Mouse (Mus musculus) hindbrain, embryonic 12.5 days (tissue): ENCODE results near the gene Coa7. TPM values are rescaled to one million over a fixed set of nuclear protein-coding genes. Genes with fewer than 3 reads are reported as not detected.

Experiments used
- ATAC-seq: fragments of 200-750 bp; cut with Nextera tagmentation; 2 replicates; pipeline ENCODE4 v1.8.0; 2017; ENCODE audit warnings: moderate TSS enrichment; ENCODE audit not compliant: low FRiP score
- H3K27ac ChIP-seq: fragments of 300-500 bp; sonication (generic); 2 replicates; pipeline ENCODE4 v1.5.1; 2016; ENCODE audit warnings: mild to moderate bottlenecking
- H3K27me3 ChIP-seq: fragments of 300-500 bp; sonication (generic); 2 replicates; pipeline ENCODE4 v1.6.1; 2016; ENCODE audit warnings: mild to moderate bottlenecking
- H3K36me3 ChIP-seq: fragments of 300-500 bp; sonication (generic); 2 replicates; pipeline ENCODE4 v1.6.1; 2016; ENCODE audit warnings: mild to moderate bottlenecking
- H3K4me1 ChIP-seq: fragments of 300-500 bp; sonication (generic); 2 replicates; pipeline ENCODE4 v1.6.1; 2016
- H3K4me2 ChIP-seq: fragments of 300-500 bp; sonication (generic); replicated peaks from 2 replicates; pipeline ENCODE4 v1.6.1; 2016; ENCODE audit warnings: mild to moderate bottlenecking
- H3K4me3 ChIP-seq: fragments of 300-500 bp; sonication (generic); 2 replicates; pipeline ENCODE4 v1.5.1; 2016; ENCODE audit warnings: mild to moderate bottlenecking
- H3K9ac ChIP-seq: fragments of 300-500 bp; sonication (generic); 2 replicates; pipeline ENCODE4 v1.6.1; 2016; ENCODE audit warnings: mild to moderate bottlenecking, moderate library complexity
- H3K9me3 ChIP-seq: fragments of 300-500 bp; sonication (generic); replicated peaks from 2 replicates; pipeline ENCODE4 v1.6.1; 2016; ENCODE audit warnings: mild to moderate bottlenecking
- WGBS: fragments of 180-500 bp; shearing (Covaris S2); methylation state at CpG from one replicate; pipeline ENCODE4 v1.1.7; 2016; 5-methylcytosine and 5-hydroxymethylcytosine counted together
- polyA plus RNA-seq: library from polyadenylated mRNA; unstranded; fragments of >200 nt; fragmentation: Nextera tagmentation; extraction: Ambion mirVana; gene quantifications from 2 replicates; pipeline ENCODE4 v1.2.1, GENCODE M21; 2016

Gene Coa7
- 46.6 and 56.9 TPM in 2 replicates for polyA plus RNA-seq

GRCm38 (mm10) chr4:108327730-108328484, at the start of gene Coa7:
Gene Coa7, plus strand, starts transcription at chr4:108328140.
- Histone ChIP-seq H3K27me3 (no peaks in the 10 kb centered on the region), H3K4me2 (peak within 1 kb of the TSS; percentile 64), H3K4me1 (peaks cover 4% of the 10 kb centered on the region; the same call in 1 of the 2 replicates), H3K4me3 (peak within 1 kb of the TSS; percentile 73), H3K9me3 (no peaks in the 10 kb centered on the region), H3K9ac (peak within 1 kb of the TSS; percentile 64), H3K36me3 (peaks cover 11% of the 10 kb centered on the region), H3K27ac (peak within 1 kb of the TSS; percentile 94)
- ATAC-seq, result peak; percentile 95
- under 1% methylated on average over 43 of the region's 45 CpGs for WGBS

GRCm38 (mm10) chr4:108300266-108300665, 27.7 kb upstream of the Coa7 start:
- under 1% methylated on average over 14 of the region's 14 CpGs for WGBS
- no peak; the same call in none of the 2 replicates for ATAC-seq
- H3K4me2 ChIP-seq, result peak overlapping the region; percentile 75
- peaks cover 20% of the 10 kb centered on the region for H3K4me1 ChIP-seq
- H3K4me3 ChIP-seq, result peak overlapping the region; percentile 82
- H3K36me3 ChIP-seq, result no peaks in the 10 kb centered on the region
- H3K9ac ChIP-seq, result peak overlapping the region; percentile 87
- H3K27me3 ChIP-seq, result no peaks in the 10 kb centered on the region
- 0 out of 2 replicates have a peak, but pooled peaks cover 2% of the 10 kb centered on the region for H3K9me3 ChIP-seq
- peak overlapping the region; percentile 92 for H3K27ac ChIP-seq

GRCm38 (mm10) chr4:108300670-108301373, 27.1 kb upstream of the Coa7 start, which contains the start of gene Zyg11b:
Gene Zyg11b, minus strand, starts transcription at chr4:108301096.
- H3K9ac ChIP-seq, result peak within 1 kb of the TSS; percentile 87
- H3K9me3 ChIP-seq, result 0 out of 2 replicates have a peak, but pooled peaks cover 6% of the 10 kb centered on the region
- H3K4me3 ChIP-seq, result peak within 1 kb of the TSS; percentile 82
- no peaks in the 10 kb centered on the region for H3K27me3 ChIP-seq
- WGBS, result 1% methylated on average over 49 of the region's 58 CpGs
- no peaks in the 10 kb centered on the region for H3K36me3 ChIP-seq
- peak; percentile 95 for ATAC-seq
- H3K4me2 ChIP-seq, result peak within 1 kb of the TSS; percentile 75
- H3K4me1 ChIP-seq, result peaks cover 20% of the 10 kb centered on the region
- peak within 1 kb of the TSS; percentile 92 for H3K27ac ChIP-seq

GRCm38 (mm10) chr4:108302296-108302890, 25.5 kb upstream of the Coa7 start:
- H3K9ac ChIP-seq, result no peak overlapping the region
- ATAC-seq, result no peak
- 75% methylated on average over 5 of the region's 5 CpGs for WGBS

GRCm38 (mm10) chr4:108310706-108311105, 17.2 kb upstream of the Coa7 start:
- 0 out of 2 replicates have a peak, but pooled peaks cover 3% of the 10 kb centered on the region for H3K9me3 ChIP-seq
- no peaks in the 10 kb centered on the region for H3K4me1 ChIP-seq
- H3K27ac ChIP-seq, result no peak overlapping the region
- no peaks in the 10 kb centered on the region for H3K36me3 ChIP-seq
- H3K27me3 ChIP-seq, result no peaks in the 10 kb centered on the region
- no peak for ATAC-seq
- no peak overlapping the region for H3K4me3 ChIP-seq
- no peak overlapping the region for H3K9ac ChIP-seq
- WGBS, result 77% methylated on average over 6 of the region's 6 CpGs
- H3K4me2 ChIP-seq, result no peak overlapping the region

More at GRCm38 (mm10) chr4:108302296-108302890, 25.5 kb upstream of the Coa7 start:
- H3K4me3 ChIP-seq, result no peak overlapping the region
- H3K4me2 ChIP-seq, result no peak overlapping the region
- no peak overlapping the region for H3K27ac ChIP-seq
- H3K9me3 ChIP-seq, result 0 out of 2 replicates have a peak, but pooled peaks cover 6% of the 10 kb centered on the region
- peaks cover 20% of the 10 kb centered on the region for H3K4me1 ChIP-seq
- no peaks in the 10 kb centered on the region for H3K36me3 ChIP-seq
- H3K27me3 ChIP-seq, result no peaks in the 10 kb centered on the region

GRCm38 (mm10) chr4:108314041-108314440, 13.9 kb upstream of the Coa7 start:
- no peak for ATAC-seq
- no peak overlapping the region for H3K27ac ChIP-seq
- H3K9ac ChIP-seq, result no peak overlapping the region
- no peaks in the 10 kb centered on the region for H3K27me3 ChIP-seq
- H3K36me3 ChIP-seq, result no peaks in the 10 kb centered on the region
- H3K4me2 ChIP-seq, result no peak overlapping the region
- no peak overlapping the region for H3K4me3 ChIP-seq
- H3K4me1 ChIP-seq, result no peaks in the 10 kb centered on the region
- no peaks in the 10 kb centered on the region for H3K9me3 ChIP-seq
- 59% methylated on average over 5 of the region's 5 CpGs for WGBS

GRCm38 (mm10) chr4:108317656-108318605, 10.0 kb upstream of the Coa7 start:
- WGBS, result 80% methylated on average over 12 of the region's 12 CpGs
- H3K9ac ChIP-seq, result no peak overlapping the region
- no peak overlapping the region for H3K27ac ChIP-seq
- ATAC-seq, result no peak
- no peak overlapping the region for H3K4me2 ChIP-seq
- H3K9me3 ChIP-seq, result no peaks in the 10 kb centered on the region
- no peaks in the 10 kb centered on the region for H3K36me3 ChIP-seq
- no peak overlapping the region for H3K4me3 ChIP-seq
- no peaks in the 10 kb centered on the region for H3K27me3 ChIP-seq
- H3K4me1 ChIP-seq, result no peaks in the 10 kb centered on the region

- no peak overlapping the region for H3K4me2 ChIP-seq
- no peaks in the 10 kb centered on the region for H3K27me3 ChIP-seq
- 87% methylated on average over 7 of the region's 8 CpGs for WGBS
Measured at GRCm38 (mm10) chr4:108318649-108319615, 9.0 kb upstream of the Coa7 start.

GRCm38 (mm10) chr4:108319747-108320146, 8.2 kb upstream of the Coa7 start:
- Histone ChIP-seq H3K27me3 (no peaks in the 10 kb centered on the region), H3K36me3 (no peaks in the 10 kb centered on the region), H3K9ac (no peak overlapping the region), H3K4me3 (no peak overlapping the region), H3K27ac (no peak overlapping the region), H3K4me1 (no peaks in the 10 kb centered on the region), H3K4me2 (no peak overlapping the region), H3K9me3 (no peaks in the 10 kb centered on the region)
- 70% methylated on average over 6 of the region's 6 CpGs for WGBS
- ATAC-seq, result no peak

More at GRCm38 (mm10) chr4:108318649-108319615, 9.0 kb upstream of the Coa7 start:
- Histone ChIP-seq H3K9ac (no peak overlapping the region), H3K4me3 (no peak overlapping the region), H3K4me1 (no peaks in the 10 kb centered on the region), H3K27ac (no peak overlapping the region), H3K9me3 (no peaks in the 10 kb centered on the region), H3K36me3 (no peaks in the 10 kb centered on the region)
- ATAC-seq, result no peak

- Histone ChIP-seq H3K27me3 (no peaks in the 10 kb centered on the region), H3K36me3 (no peaks in the 10 kb centered on the region), H3K9ac (no peak overlapping the region), H3K4me3 (no peak overlapping the region), H3K9me3 (no peaks in the 10 kb centered on the region), H3K27ac (no peak overlapping the region), H3K4me2 (no peak overlapping the region), H3K4me1 (no peaks in the 10 kb centered on the region)
- WGBS, result 83% methylated on average over 7 of the region's 7 CpGs
- ATAC-seq, result no peak
Measured at GRCm38 (mm10) chr4:108320627-108321380, 7.1 kb upstream of the Coa7 start.
